Mouse (Mus musculus) intestine, embryonic 15.5 days (tissue): ENCODE data around the gene Glipr1. TPM values are rescaled to one million over a fixed set of nuclear protein-coding genes. Genes with fewer than 3 reads are reported as not detected.

Source experiments
- ATAC-seq: fragments of 200-750 bp; cut with Nextera tagmentation; 2 replicates; pipeline ENCODE4 v1.8.0; 2017; ENCODE audit warnings: moderate TSS enrichment, moderate library complexity
- H3K27ac ChIP-seq: fragments of 300-500 bp; sonication (generic); 2 replicates; pipeline ENCODE4 v1.5.1; 2015; ENCODE audit warnings: mild to moderate bottlenecking, inconsistent platforms
- H3K27me3 ChIP-seq: fragments of 300-500 bp; sonication (generic); replicated peaks from 2 replicates; pipeline ENCODE4 v1.6.1; 2015; ENCODE audit warnings: inconsistent platforms
- H3K36me3 ChIP-seq: fragments of 300-500 bp; sonication (generic); 2 replicates; pipeline ENCODE4 v1.6.1; 2015; ENCODE audit warnings: inconsistent platforms
- H3K4me1 ChIP-seq: fragments of 300-500 bp; sonication (generic); replicated peaks from 2 replicates; pipeline ENCODE4 v1.6.1; 2015; ENCODE audit warnings: inconsistent platforms
- H3K4me2 ChIP-seq: fragments of 300-500 bp; sonication (generic); replicated peaks from 2 replicates; pipeline ENCODE4 v1.6.1; 2015; ENCODE audit warnings: mild to moderate bottlenecking, inconsistent platforms
- H3K4me3 ChIP-seq: fragments of 300-500 bp; sonication (generic); replicated peaks from 2 replicates; pipeline ENCODE4 v1.5.1; 2015; ENCODE audit warnings: inconsistent platforms
- H3K9ac ChIP-seq: fragments of 300-500 bp; sonication (generic); 2 replicates; pipeline ENCODE4 v1.6.1; 2015; ENCODE audit warnings: inconsistent platforms
- H3K9me3 ChIP-seq: fragments of 300-500 bp; sonication (generic); 2 replicates; pipeline ENCODE4 v1.6.1; 2016; ENCODE audit warnings: inconsistent platforms
- WGBS: fragments of 180-500 bp; shearing (Covaris S2); methylation state at CpG from one replicate; pipeline ENCODE4 v1.1.7; 2015; 5-methylcytosine and 5-hydroxymethylcytosine counted together
- polyA plus RNA-seq: library from polyadenylated mRNA; unstranded; fragments of >200 nt; fragmentation: Nextera tagmentation; extraction: Ambion mirVana; gene quantifications from 2 replicates; pipeline ENCODE4 v1.2.1, GENCODE M21; 2015

The Glipr1 gene
- polyA plus RNA-seq, 1 experiment from 2014 or later, result 13.7 TPM

DNA sequence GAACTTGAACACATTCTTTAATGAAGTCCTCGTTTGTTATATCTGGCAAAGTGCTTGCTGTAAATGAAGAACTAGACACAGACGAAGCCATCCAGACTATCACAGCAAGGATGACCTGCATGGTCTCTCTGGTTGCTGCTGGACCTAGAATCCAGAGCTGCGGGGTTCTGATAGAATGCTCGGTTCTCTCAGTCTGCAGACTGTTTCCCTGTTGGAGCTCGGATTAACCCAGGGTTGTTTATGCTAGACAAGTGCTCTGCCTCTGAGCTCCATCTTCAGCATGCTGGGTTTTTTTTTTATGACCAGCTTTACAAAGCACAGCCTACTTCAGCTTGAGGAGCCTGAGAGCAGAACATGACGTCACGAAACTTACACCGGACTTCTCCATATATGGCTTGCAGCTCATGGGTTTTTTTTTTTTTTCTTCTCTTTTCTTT is 5.5 kb downstream of the Glipr1 start:
- Histone ChIP-seq H3K36me3 (no peaks in the 10 kb centered on the region), H3K9me3 (no peaks in the 10 kb centered on the region), H3K4me3 (no peak overlapping the region), H3K27ac (0 out of 2 replicates have a peak overlapping the region, but pooled peaks have one; percentile 3), H3K4me1 (no peaks in the 10 kb centered on the region), H3K27me3 (no peaks in the 10 kb centered on the region), H3K9ac (no peak overlapping the region), H3K4me2 (0 out of 2 replicates have a peak overlapping the region, but pooled peaks have one; percentile 14)
- 36% methylated on average over 8 of the region's 8 CpGs for WGBS
- ATAC-seq, result peak; percentile 82

DNA sequence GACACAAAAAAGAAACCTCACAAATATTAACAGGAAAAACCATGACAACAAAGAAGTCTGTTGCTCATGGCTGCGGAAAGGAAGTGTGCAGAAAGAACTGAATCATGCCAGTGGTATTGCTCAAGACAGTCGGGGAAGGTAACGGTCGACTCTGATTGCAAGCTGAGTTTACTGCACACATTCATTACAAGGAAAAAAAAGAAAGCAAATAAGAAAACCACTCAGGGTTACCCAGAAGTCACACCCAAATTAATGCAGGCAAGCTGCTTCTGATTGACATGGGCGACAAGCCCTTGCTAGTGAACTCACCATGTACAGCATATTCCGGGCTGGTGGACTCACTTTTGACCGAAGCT is 5.9 kb downstream of the Glipr1 start:
- no peaks in the 10 kb centered on the region for H3K9me3 ChIP-seq
- no peak overlapping the region for H3K4me3 ChIP-seq
- H3K9ac ChIP-seq, result no peak overlapping the region
- ATAC-seq, result peak; percentile 63
- 0 out of 2 replicates have a peak overlapping the region, but pooled peaks have one; percentile 3 for H3K27ac ChIP-seq
- no peaks in the 10 kb centered on the region for H3K36me3 ChIP-seq
- H3K4me2 ChIP-seq, result 0 out of 2 replicates have a peak overlapping the region, but pooled peaks have one; percentile 14
- 73% methylated on average over 7 of the region's 7 CpGs for WGBS
- no peaks in the 10 kb centered on the region for H3K4me1 ChIP-seq
- no peaks in the 10 kb centered on the region for H3K27me3 ChIP-seq

DNA sequence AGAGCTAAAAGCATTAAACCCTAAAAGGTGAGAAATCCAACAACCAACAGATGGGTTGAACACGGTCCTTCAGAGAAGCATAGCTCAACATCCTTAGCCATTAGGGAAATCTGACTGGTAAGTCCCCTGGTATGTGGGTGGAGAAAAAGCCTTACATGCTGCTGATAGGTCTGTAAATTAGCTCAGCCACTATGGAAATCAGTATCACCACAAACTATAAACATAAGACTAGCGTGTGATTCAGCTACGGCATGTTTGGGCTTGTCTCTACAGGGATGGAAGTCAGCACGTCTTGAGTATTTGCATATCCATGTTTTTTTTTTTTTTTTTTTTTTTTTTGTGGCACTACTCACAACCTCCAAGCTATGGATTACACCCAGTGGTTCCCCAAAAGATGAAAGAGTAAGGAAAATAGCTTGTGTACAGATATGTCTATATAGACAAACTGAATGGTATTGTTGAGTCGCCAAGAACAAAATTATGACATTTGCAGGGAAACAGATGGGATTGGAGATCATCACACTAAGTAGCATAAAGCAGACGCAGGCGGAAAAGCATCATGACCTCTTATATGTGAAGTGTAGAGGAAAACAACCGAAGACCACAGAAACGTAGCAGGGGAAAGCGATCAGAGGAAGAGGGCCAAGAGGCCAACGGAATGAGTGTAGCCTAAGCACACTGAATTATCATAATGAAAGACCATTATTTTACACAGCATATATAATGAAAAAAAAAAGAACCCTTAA is 6.5 kb downstream of the Glipr1 start:
- no peaks in the 10 kb centered on the region for H3K4me1 ChIP-seq
- H3K4me2 ChIP-seq, result no peak overlapping the region
- H3K9ac ChIP-seq, result no peak overlapping the region
- H3K27me3 ChIP-seq, result no peaks in the 10 kb centered on the region
- H3K36me3 ChIP-seq, result no peaks in the 10 kb centered on the region
- H3K27ac ChIP-seq, result no peak overlapping the region
- no peak for ATAC-seq
- no peaks in the 10 kb centered on the region for H3K9me3 ChIP-seq
- H3K4me3 ChIP-seq, result no peak overlapping the region
- 81% methylated on average over 11 of the region's 11 CpGs for WGBS

DNA sequence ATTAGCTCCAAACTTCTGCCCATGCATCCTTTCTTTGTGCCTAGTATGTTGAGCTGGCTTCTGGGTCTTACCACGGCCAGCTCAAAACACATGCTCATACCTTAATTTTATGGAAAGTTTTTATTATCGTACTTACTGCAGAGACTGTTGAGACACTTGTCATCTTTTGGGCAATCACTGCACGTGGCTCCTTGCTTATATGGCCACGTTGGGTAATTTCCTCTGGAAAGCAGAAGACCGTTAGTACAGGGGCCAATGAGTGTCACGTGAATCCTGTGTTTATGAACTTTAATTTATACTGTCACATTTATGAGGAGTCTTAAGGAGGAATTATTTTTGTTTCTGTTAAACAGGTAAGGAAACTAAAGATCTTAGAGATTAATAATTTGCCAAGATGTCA is 16.0 kb downstream of the Glipr1 start:
- 88% methylated on average over 6 of the region's 6 CpGs for WGBS
- Histone ChIP-seq H3K27me3 (no peaks in the 10 kb centered on the region), H3K4me2 (no peak overlapping the region), H3K9ac (no peak overlapping the region), H3K4me3 (no peak overlapping the region), H3K27ac (no peak overlapping the region), H3K4me1 (no peaks in the 10 kb centered on the region), H3K36me3 (peaks cover 14% of the 10 kb centered on the region; the same call in 1 of the 2 replicates), H3K9me3 (no peaks in the 10 kb centered on the region)
- ATAC-seq, result no peak

DNA sequence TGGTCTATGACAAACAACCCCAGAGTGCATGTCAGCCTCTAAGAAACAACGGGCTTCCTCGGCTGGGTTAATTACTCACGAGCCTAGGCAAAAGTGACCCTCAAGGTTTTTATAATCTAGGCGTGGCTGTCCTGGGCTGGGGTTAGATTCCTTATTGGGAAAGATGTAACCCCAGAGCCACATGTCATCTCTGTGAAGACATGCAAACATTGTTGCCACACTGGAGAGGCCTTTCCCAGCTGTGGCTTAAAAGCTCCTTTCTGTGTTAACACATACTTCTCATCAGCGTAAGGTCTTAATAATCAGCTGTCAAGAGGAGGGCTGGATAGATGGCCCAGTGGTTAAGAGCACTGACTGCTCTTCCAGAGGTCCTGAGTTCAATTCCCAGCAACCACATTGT is 19.4 kb downstream of the Glipr1 start:
- WGBS, result 73% methylated on average over 5 of the region's 5 CpGs
- H3K36me3 ChIP-seq, result peaks cover 23% of the 10 kb centered on the region

DNA sequence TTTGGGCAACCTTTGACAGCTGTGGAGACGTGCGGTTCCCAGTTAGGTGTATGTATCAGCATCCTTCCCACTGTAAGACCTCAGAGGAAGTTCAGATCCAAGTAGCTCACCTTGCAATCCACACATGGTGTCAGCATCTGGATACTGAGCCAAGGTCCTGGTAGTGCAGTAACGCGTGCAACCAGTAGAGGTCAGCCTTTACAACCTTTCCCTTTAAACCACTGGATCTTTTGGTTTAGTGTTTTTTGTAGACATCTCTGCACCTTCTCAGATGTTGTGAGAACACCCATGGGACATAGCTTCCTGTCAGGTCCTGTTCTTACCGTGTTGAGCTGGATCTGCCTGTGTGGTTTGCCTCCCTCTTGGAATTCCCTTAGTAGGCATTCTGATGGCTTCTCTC is 24.8 kb downstream of the Glipr1 start:
- ATAC-seq, result no peak
- Histone ChIP-seq H3K27me3 (no peaks in the 10 kb centered on the region), H3K9ac (no peak overlapping the region), H3K36me3 (peaks cover 13% of the 10 kb centered on the region), H3K4me3 (no peak overlapping the region), H3K27ac (no peak overlapping the region), H3K4me2 (no peak overlapping the region), H3K4me1 (peaks cover 5% of the 10 kb centered on the region), H3K9me3 (no peaks in the 10 kb centered on the region)
- WGBS, result 37% methylated on average over 5 of the region's 5 CpGs

More for the DNA sequence above, 19.4 kb downstream of the Glipr1 start:
- Histone ChIP-seq H3K4me3 (no peak overlapping the region), H3K27ac (no peak overlapping the region), H3K4me1 (no peaks in the 10 kb centered on the region), H3K9me3 (no peaks in the 10 kb centered on the region), H3K9ac (no peak overlapping the region), H3K27me3 (no peaks in the 10 kb centered on the region), H3K4me2 (no peak overlapping the region)
- no peak for ATAC-seq

DNA sequence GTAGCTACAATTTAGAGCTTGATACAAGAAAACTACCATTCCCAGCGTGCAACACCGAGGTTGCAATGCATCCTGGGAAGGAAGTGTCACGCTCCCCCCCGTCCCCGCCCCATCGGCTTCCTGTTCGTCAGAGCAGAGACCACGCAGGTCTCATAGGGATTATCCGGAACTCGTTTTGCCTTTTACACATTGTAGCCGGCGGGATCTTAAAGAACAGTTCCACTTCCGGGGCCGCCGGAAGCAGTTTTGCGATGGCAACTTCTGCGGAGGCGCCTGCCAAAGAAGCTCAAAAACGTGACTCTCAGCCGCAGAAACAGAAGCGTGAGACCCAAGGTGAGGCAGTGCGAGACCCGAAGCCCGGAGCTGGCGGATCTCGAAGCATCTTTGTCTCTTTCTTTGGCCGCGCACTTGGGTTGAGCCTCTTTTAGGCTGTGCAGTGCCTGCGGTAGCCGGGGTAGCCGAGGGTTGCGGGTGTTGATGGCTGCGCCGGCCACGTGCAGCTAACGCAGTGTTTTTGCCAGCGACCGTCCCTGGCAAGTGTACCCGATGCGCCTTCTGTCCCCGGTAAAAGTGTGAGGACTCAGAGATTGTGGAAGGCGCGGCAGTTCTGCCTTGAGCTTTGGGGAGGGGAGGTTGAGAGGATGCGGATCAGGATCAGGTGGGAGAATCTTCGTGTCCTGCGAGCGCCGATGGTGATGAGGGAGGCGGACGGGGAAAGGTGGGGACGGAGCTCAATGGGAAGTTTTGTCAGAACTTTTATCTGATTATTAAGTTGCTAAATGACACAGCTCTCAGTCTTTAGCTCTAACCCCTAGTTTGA is 29.7 kb downstream of the Glipr1 start, which contains the start of gene Krr1:
Gene Krr1, plus strand, starts transcription at position 123 of the 820 bp plus-strand sequence.
- Histone ChIP-seq H3K27me3 (no peaks in the 10 kb centered on the region), H3K4me1 (peaks cover 5% of the 10 kb centered on the region), H3K9ac (peak within 1 kb of the TSS; percentile 79), H3K27ac (no peak within 1 kb of the TSS), H3K36me3 (peaks cover 4% of the 10 kb centered on the region; the same call in 1 of the 2 replicates), H3K4me3 (peak within 1 kb of the TSS; percentile 90), H3K4me2 (peak within 1 kb of the TSS; percentile 65), H3K9me3 (no peaks in the 10 kb centered on the region)
- peak; percentile 99 for ATAC-seq
- WGBS, result under 1% methylated on average over 51 of the region's 51 CpGs

DNA sequence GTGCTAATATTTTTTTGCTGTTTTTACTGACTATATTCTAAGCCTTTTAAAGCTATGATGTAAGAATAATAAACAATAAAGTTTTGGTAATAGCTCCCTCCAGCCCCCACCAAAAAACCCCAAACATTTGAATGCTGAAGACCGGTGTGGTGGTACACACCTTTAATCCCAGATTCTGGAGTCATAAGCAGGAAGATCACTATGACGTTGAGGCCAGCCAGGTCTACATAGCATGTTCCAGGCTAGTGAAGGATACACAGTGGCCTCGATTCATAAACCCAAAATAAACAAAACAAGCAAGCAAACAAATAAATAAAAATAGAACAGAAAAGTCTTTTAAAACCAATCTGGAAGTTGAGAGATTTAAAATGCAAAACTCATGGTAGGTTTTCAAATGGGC is 30.5 kb downstream of the Glipr1 start:
- 0 out of 2 replicates have a peak overlapping the region, but pooled peaks have one; percentile 43 for H3K4me2 ChIP-seq
- H3K27ac ChIP-seq, result no peak overlapping the region
- no peaks in the 10 kb centered on the region for H3K9me3 ChIP-seq
- no peaks in the 10 kb centered on the region for H3K27me3 ChIP-seq
- peaks cover under 1% of the 10 kb centered on the region; the same call in 1 of the 2 replicates for H3K36me3 ChIP-seq
- 79% methylated on average over 3 of the region's 3 CpGs for WGBS
- H3K4me1 ChIP-seq, result peaks cover 5% of the 10 kb centered on the region
- no peak overlapping the region for H3K4me3 ChIP-seq
- ATAC-seq, result peak; percentile 45; the same call in 1 of the 2 replicates
- H3K9ac ChIP-seq, result no peak overlapping the region

DNA sequence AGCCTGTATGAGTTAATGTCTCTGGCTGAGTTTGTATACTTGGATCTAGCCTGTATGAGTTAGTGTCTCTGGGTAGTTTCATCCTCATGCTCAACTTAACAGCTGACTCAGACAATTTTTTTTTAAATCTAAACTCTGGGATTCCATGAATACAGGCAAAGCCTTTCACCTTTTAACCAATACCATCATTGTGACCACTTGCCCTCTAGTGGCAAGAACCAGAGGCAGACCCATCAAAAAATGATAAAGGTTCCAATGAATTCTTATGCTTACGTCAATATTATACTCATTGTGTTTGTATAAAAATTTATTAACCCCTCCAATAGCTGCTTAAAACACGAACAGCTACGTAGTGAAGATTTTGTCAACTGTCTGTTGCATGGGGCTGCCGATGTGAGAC is 36.0 kb downstream of the Glipr1 start:
- Histone ChIP-seq H3K9me3 (no peaks in the 10 kb centered on the region), H3K9ac (no peak overlapping the region), H3K27ac (no peak overlapping the region), H3K4me3 (no peak overlapping the region), H3K4me2 (no peak overlapping the region), H3K27me3 (no peaks in the 10 kb centered on the region), H3K36me3 (no peaks in the 10 kb centered on the region), H3K4me1 (no peaks in the 10 kb centered on the region)
- 60% methylated on average over 4 of the region's 4 CpGs for WGBS
- no peak for ATAC-seq

DNA sequence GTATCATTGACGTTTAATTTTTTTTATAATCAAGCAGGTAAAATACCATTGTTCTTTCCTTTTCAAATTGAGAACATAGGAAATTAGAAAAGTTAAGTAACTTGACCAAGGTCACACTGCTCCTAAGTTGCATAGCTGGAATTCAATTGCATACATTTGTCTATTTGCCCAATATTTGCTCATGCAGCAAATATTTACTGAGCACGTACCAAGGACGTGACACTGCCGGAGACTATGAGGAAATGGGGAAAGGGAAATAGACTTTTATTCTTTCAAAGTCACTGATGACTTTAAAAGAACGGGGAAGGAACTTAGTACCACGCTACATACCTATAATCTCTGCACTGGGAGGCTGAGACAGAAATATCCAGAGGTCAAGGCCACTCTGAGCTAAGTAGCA is 42.0 kb downstream of the Glipr1 start:
- WGBS, result 51% methylated on average over 6 of the region's 6 CpGs
- no peak for ATAC-seq
- Histone ChIP-seq H3K4me2 (no peak overlapping the region), H3K27ac (no peak overlapping the region), H3K9ac (no peak overlapping the region), H3K4me3 (no peak overlapping the region), H3K9me3 (no peaks in the 10 kb centered on the region), H3K27me3 (no peaks in the 10 kb centered on the region), H3K4me1 (no peaks in the 10 kb centered on the region), H3K36me3 (no peaks in the 10 kb centered on the region)

DNA sequence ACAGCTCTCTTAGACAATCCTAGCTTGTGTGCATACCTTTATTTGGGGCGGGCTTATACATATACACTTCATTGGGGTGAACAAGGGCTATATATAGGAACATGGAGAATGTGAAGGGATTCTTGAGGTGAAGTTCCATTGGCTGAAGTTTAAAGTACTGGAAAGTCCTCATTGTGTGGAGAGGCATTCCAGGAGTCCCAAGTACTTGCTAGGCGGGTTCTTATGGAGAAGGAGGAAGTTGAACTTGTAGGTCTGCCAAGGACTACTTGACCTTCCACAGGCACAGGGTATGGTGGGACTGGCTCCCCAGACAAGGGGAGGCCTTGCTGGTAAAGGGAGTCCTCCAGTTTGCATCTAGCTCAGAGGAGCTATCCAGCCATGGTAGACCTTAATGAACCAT is 43.1 kb downstream of the Glipr1 start:
- H3K9me3 ChIP-seq, result no peaks in the 10 kb centered on the region
- no peak overlapping the region for H3K4me2 ChIP-seq
- H3K27me3 ChIP-seq, result no peaks in the 10 kb centered on the region
- no peak for ATAC-seq
- no peak overlapping the region for H3K9ac ChIP-seq
- H3K4me3 ChIP-seq, result no peak overlapping the region
- H3K27ac ChIP-seq, result no peak overlapping the region
- 84% methylated on average over 2 of the region's 2 CpGs for WGBS
- no peaks in the 10 kb centered on the region for H3K36me3 ChIP-seq
- no peaks in the 10 kb centered on the region for H3K4me1 ChIP-seq

DNA sequence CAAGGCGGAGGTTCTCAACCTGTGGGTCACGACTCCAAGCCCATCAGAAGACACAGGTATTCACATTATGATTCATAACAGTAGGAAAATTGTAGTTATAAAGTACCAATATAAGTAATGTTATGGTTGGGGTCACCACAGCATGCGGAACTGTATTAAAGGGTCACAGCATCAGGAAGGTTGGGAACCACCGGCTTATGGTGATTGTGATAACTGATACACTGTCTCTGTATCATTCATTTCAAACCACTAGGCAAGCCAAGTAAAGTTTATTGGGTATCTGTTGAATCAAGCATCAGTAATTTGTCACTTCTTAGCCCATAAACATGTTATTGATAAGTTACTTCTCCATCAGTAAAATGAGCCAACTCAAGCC is 44.4 kb downstream of the Glipr1 start:
- peak; percentile 48; the same call in 1 of the 2 replicates for ATAC-seq

More for the DNA sequence above, 44.4 kb downstream of the Glipr1 start:
- Histone ChIP-seq H3K27me3 (no peaks in the 10 kb centered on the region), H3K4me3 (no peak overlapping the region), H3K36me3 (no peaks in the 10 kb centered on the region), H3K4me1 (no peaks in the 10 kb centered on the region), H3K4me2 (no peak overlapping the region), H3K9ac (no peak overlapping the region), H3K9me3 (no peaks in the 10 kb centered on the region), H3K27ac (no peak overlapping the region)
- 41% methylated on average over 4 of the region's 4 CpGs for WGBS
